ENCODE assay signal across 8 mouse cellular contexts in genomic region chr6:23249053-23249401, GRCm38 (mm10). TPM values are rescaled to one million over a fixed set of nuclear protein-coding genes. Genes with fewer than 3 reads are reported as not detected.
DNase-seq lines count a peak whose midpoint lies in the region; ATAC-seq and TF ChIP-seq lines count a peak whose summit lies in the region.
"Had no signal": no experiment of that assay in that cellular context is flagged by ENCODE, and none has a peak within 500 bp of the region (broad histone marks: within the 10 kb centered on the region; RNA-seq: fewer than 3 reads in every experiment).

No protein-coding gene starts in this region.

- ATAC-seq in forebrain, embryonic 16.5 days, result peak; percentile 36; the same call in 1 of the 2 replicates
- no peak for ATAC-seq in liver, postnatal 0 days
- ATAC-seq in activated CD4-positive, CD25-positive, alpha-beta regulatory T cell, adult 4 months, result no peak

- H3K4me1 ChIP-seq in forebrain, embryonic 16.5 days (replicated peaks; ENCODE audit: control insufficient read depth, insufficient read depth, low read length), result peaks cover 26% of the 10 kb centered on the region
- H3K4me1 ChIP-seq in liver, postnatal 0 days (ENCODE audit: insufficient read depth), result peaks cover 4% of the 10 kb centered on the region; the same call in 1 of the 2 replicates

- no peaks in the 10 kb centered on the region for H3K9me3 ChIP-seq in forebrain, embryonic 16.5 days (ENCODE audit: control insufficient read depth, low read length)
- 0 out of 2 replicates have a peak, but pooled peaks cover 3% of the 10 kb centered on the region for H3K9me3 ChIP-seq in liver, postnatal 0 days (ENCODE audit: low read length)

- peak; percentile 18 for DNase-seq in right cerebral cortex, postnatal 4 days
- no peak for DNase-seq in right cerebral cortex, postnatal 36 days (ENCODE audit: low spot score in 2 of 2)
- no peak for DNase-seq in liver, postnatal 0 days
- DNase-seq in adipocyte (ENCODE audit: low spot score), result no peak
- DNase-seq in urinary bladder, postnatal 4 days (ENCODE audit: low spot score in 2 of 2), result no peak
- DNase-seq: kidney, adult 9 months had no signal

- H3K4me3 ChIP-seq in forebrain, embryonic 16.5 days (replicated peaks; ENCODE audit: low read length), result peak overlapping the region; percentile 47
- no peak overlapping the region for H3K4me3 ChIP-seq in liver, postnatal 0 days (ENCODE audit: low read depth, low read length)

- H3K36me3 ChIP-seq in forebrain, embryonic 16.5 days (ENCODE audit: control insufficient read depth, insufficient read depth), result no peaks in the 10 kb centered on the region
- H3K36me3 ChIP-seq in liver, postnatal 0 days (replicated peaks; ENCODE audit: insufficient read depth, low read length), result no peaks in the 10 kb centered on the region

- no peak for TF ChIP-seq EP300 in liver, postnatal 0 days (IDR thresholded peaks at IDR 0.05; ENCODE audit: low read depth)

- TF ChIP-seq CTCF in liver, postnatal 0 days (IDR thresholded peaks at IDR 0.05; ENCODE audit: low read depth), result no peak

- H3K4me2 ChIP-seq in forebrain, embryonic 16.5 days (ENCODE audit: low read length), result peak overlapping the region; percentile 66
- H3K4me2 ChIP-seq in liver, postnatal 0 days (ENCODE audit: low read depth, low read length), result peak overlapping the region; percentile 35; the same call in 1 of the 2 replicates

- H3K27ac ChIP-seq in forebrain, embryonic 16.5 days (ENCODE audit: low read length), result no peak overlapping the region
- no peak overlapping the region for H3K27ac ChIP-seq in liver, postnatal 0 days (ENCODE audit: low read depth)

- peaks cover 54% of the 10 kb centered on the region for H3K27me3 ChIP-seq in forebrain, embryonic 16.5 days (replicated peaks; ENCODE audit: control insufficient read depth, insufficient read depth, low read length)
- H3K27me3 ChIP-seq in liver, postnatal 0 days (ENCODE audit: insufficient read depth, low read length), result peaks cover 92% of the 10 kb centered on the region

- under 1% methylated on average over 24 of the region's 24 CpGs for WGBS in forebrain, embryonic 16.5 days
- 1% methylated on average over 24 of the region's 24 CpGs for WGBS in liver, postnatal 0 days (ENCODE audit: insufficient replicate concordance)

- no peak overlapping the region for H3K9ac ChIP-seq in forebrain, embryonic 16.5 days (replicated peaks; ENCODE audit: low read depth, low read length)
- H3K9ac ChIP-seq in liver, postnatal 0 days (replicated peaks), result no peak overlapping the region

RNA-seq across cellular contexts. Expression of gene Fezf1, which starts 0.9 kb away (rescaled TPM):
- 4.1 and 15.2 TPM in 2 replicates for polyA plus RNA-seq in forebrain, embryonic 16.5 days (2015; fragmentation: Nextera tagmentation; extraction: Ambion mirVana)
- polyA plus RNA-seq in liver, postnatal 0 days (2015; fragmentation: Nextera tagmentation; extraction: Ambion mirVana), result not detected in 2 replicates
- polyA plus RNA-seq in activated CD4-positive, CD25-positive, alpha-beta regulatory T cell, adult 4 months (2017; shearing (Covaris generic)), result not detected
